Mouse (Mus musculus) cerebellum, adult 8-10 months (tissue): ENCODE measurements around the gene Cfap97d1.

Source experiments
- DNase-seq: peaks from one replicate; pipeline ENCODE4 v3.0.0; 2022

Gene Cfap97d1

DNA sequence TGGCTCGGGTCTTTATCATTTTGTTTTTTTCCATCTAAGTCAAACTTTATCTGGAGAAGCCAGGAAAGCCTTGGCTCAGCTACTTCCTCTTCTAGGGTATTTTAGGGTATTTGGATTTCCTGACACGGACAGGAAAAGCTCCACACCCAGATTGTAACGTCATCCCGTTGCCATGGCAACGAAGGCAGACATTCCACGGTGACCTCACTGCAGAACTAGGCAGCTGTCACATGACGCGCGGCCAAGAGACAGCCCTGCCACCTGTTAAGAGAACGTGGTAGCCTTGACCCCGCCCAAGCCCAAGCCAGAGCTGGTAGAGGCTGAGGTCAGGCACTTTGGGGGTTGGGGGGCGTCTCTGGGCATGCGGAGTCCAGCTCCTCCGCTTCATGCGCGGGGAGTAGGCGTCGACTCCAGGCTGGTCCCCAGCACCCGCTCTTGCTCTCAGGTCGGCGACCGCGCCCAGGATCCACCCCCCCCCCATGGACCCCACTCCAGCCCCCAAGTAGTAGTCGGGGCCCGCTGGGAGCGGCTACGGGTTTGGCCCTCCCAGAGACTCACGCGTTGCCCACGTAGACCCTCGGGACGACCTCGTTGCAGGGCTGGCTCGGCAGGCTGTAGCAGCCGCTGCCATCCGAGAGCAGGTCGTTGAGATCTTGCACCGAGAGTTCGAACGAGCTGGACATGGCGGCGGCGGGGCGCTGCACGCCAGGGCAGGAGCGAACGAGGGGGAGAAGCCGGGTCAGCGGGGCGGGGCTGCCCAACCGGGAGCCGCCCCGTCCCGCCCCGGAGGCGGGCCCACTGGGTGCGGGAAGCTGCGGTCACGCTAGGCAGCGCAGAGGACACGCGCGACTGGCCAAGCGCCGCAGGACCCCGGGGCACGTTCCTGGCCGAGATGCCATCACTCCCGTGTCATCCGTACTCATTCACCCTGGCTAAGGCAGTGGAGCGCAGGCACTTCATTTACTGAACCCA, at the start of gene Cfap97d1:
TSS of gene Cfap97d1 (plus strand) at position 226 of the 972 bp plus-strand sequence.
- DNase-seq = peak; percentile 94

DNA sequence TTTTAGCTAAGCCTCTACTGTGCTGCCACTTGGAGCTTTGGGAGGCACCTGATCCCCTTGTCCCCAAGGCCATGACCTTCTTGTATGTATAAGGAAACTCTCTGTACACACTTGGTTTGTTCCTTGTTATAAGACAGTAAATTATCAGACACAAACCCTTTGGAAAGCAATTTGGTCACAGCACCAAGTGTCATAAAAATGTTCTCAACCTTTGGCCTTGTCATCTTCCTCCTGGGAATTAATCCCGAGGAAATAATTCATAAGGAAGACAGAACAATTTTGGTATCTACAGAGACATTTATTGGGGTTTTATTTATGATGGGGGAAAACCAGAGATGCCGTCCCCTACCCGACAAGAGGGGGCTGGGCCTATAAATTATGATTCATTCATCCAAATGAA, 48.3 kb upstream of the Cfap97d1 start:
- no peak for DNase-seq

DNA sequence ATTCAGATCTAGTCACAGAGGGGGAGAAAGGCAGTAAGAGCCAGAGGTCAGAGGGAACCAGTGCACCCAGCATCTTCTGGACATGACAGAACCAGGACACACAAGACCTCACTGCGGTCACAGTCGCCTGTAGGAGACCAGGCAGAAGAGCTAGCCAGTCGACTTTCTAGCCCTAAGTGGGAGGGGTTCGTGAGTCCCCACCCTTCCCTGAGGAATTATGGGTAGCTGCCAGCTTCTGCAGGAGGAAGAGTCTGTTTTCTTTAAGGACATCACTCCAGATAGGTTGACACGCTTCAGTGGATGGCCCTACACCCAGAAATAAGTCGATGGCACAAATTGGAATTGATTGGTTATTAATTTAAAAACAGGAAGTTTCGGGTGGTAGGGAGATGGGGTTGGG, 47.7 kb upstream of the Cfap97d1 start:
- DNase-seq = no peak

DNA sequence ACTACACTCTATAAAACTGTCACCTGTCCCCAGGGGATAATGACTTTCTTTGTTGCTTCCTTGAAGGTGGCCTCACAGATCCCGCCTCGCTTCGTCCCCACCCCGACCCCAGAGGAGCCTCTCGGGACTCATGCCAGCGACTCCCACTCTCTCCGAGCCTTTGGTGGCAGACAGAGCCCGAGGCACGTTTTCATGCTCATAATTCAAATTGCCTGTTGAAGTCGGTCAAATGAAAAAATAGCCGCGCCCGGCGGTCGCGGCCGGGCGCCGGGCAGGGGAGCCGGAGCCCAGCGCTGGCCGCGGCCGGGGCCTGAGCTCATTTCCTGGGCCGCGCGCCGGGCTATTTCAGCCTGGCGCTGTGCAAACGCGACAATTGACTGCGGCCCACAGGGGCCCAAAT, 47.0 kb upstream of the Cfap97d1 start:
- no peak for DNase-seq

DNA sequence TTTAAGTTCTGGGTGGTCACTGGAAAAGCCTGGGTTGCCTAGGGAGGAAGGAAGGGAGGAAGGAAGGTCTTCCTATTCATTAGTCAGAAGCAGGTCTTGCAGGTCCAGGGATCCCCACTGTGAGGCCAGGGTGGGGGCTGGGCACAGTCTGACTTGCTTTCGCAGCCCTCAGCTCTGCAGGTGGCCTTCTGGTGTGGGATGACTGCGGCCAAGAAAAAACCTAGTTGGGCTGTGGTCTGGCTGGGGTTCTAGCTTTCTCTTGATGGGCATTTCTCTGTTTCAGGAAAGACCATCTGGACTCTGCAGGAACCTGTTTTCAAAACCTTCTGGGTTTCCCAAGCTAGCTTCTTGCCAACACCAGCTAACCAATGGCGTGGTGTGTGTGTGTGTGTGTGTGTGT, 41.0 kb upstream of the Cfap97d1 start:
- peak; percentile 88 for DNase-seq

DNA sequence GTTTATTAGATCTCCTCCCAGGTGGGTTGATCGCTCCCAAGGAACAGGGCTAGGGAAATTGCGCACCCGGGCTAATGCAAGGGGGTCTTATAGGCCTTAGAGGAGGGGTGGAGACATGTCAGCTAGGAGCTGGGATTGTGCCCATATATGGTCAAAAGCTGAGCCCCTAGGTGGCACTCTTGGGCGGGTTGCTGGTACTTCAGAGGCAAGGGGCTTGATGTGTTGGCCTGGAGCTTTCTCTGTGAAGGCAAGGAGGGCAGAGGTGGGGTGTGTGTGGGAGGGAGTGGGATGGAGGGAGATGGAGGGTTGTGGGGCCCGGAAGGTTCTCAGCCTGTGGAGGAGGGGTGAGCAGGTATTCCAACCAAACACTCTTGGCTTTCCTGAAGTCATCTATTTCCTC, 37.6 kb upstream of the Cfap97d1 start:
- no peak for DNase-seq

DNA sequence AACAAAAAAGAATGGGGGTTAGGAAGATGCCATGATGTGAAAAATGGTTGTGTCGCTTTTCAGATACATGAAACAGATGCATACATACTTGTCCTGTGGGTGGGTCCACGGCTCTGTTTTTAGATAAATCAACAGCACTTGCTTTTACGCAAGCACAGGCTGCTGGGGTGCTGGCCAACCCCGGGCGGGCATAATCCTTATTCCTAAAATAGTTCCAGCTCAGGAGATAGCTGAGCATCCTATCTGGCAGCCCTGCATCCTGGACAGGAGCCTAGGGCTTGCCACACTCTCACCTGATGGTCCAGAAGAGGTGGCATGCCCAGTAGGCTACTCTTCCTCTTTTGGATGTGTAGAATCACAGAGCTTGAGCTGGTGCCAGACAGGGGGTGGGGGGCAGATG, 34.1 kb upstream of the Cfap97d1 start:
- DNase-seq = no peak

DNA sequence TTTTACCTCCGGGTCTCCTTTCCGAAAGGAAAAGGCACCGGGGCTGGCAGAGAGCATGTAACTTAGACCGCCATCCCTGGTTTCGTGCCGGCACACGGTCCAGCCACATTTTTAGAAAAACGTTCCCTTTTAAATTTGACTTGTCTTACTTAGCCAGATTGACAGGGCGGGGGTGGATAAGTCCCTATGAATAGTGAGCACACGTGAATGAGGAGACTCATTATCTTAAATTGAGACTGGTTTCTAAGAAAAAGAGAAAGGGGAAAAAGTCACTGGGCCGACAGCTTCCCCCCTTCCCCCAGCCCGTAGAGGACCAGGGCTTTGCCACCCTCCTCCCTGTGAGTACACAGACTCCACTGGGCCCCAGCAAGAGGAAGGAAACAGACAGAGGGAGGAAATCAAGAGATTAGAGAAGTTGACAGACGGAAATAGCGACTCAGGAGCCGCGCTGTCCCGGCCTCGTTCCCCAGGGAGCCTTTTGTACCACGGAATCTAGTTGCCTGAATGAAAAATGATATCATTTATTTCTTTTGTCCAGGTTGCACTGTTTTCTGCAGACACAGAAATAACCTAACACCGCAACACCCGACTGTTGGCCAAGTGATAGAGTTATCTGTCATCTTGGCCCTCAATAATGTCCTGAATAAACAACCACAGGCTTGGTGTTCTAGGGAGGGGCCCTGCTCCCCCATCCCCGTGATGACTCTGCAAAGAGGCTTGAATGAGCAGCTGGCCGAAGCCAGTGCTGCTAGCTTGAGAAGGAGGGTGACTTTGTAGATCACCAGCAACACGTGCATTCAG, 31.3 kb upstream of the Cfap97d1 start:
- DNase-seq = no peak

DNA sequence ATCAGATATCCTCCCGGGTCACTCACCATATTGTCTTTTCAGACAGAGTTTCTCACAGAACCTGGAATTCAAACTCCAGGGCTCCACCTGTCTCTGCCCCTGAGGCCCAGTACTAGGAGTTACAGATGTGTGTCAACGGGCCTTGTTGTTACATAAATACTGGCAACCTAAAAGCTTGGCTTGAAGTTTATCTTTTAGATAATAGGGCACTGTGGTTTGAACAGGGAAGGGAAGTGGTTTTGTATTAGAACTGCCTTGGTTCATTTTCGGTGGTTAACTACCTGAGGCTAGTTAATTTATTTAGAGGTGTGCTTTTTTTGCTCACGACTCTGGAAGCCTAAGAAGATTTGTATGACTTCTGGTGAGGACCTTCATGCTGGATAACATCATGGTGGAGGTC, 30.6 kb upstream of the Cfap97d1 start:
- no peak for DNase-seq

DNA sequence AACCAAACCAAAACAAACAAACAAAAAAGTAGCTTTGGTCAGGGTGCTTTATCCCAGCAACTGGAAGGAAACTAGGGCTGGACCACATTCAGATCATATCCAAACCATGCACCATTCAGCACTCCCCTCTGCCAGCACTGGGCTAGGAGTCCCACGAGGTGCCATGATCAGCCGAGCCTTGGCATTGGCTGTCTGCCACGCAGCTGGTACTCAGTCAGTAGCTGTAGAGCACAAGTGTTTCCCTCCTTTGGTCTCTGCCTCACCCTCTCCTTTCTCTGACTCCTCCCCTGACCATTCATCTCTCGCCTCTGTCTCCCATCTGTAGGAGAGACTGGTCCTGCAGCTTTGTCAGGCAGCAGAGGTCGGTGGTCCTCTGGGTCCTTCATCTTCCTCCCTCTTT, 26.6 kb upstream of the Cfap97d1 start:
- no peak for DNase-seq

DNA sequence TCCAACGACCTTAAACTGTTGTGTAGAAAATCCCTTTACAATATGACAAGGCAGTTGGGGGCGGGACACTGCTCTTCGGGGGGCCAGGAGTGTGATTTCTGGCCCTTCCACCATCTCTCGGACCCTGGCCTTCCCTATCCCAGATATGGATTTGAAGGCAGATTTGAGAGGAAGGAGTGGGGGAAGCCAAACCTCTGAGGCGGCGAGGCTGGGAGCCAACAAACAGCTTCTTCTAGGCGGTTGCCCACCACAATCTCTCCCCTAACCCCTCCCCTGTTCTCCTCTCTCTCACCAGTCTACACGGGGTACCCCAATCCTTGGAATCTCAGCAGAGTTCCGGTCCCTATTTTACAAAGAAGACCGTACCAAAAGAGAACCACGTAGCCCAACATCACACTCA, 21.0 kb upstream of the Cfap97d1 start:
- no peak for DNase-seq

DNA sequence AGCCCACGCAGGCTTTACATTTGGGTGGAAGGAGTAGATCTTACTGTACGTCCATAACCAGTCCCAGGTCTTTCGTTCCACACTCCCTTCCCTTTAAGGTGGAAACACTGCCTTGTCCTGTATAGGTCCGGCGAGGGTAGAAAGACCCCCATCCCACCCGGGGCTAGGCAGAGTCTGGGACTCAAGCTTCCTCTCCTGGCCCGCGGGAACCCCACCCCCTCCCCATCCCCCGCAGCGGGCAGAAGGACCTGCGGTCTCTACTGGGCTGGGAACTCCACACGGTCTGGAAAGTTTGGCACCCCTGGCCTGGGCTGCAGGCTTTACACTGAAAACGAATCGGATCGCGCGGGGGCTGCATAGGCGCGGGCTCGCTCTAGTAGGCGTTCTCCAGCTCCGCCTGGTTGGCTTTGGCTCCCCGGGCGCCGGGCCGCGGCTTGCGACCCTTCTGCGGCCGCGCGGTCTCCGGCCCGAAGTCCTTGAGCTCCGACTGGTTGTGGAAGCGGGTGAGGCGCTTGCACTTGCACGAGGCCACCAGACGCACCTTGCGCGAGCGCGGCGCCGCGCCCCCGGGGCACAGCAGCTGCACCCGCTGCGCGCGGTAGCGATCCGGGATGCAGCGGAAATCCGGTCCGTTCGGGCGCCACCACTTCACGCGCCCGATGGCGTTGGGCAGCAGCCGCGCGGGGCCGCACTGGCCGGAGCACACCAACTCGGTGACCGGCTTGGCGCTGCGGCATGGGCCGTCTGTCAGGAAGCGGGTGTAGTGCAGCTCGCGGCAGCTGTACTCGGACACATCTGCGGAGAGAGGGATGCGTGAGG, 20.4 kb upstream of the Cfap97d1 start:
- no peak for DNase-seq

DNA sequence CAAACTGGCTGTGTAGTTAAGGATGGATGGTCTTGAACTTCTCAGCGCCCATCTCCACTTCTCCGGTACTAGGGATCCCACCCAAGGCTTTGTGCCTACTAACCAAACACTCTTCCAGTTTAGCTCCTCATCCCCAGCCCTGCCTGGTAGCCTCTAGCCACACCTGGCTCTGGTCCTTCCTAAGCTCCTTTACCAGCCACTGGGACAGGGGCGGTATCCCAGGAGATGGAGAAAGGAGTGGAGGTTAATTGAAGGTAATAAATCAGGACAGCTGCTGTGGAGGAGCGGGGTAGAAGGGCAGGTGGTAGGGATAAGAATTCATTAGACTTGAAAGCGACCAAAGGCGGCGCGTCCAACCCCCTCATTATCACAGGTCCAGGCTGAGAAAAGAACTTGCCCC, 19.4 kb upstream of the Cfap97d1 start:
- DNase-seq = no peak

DNA sequence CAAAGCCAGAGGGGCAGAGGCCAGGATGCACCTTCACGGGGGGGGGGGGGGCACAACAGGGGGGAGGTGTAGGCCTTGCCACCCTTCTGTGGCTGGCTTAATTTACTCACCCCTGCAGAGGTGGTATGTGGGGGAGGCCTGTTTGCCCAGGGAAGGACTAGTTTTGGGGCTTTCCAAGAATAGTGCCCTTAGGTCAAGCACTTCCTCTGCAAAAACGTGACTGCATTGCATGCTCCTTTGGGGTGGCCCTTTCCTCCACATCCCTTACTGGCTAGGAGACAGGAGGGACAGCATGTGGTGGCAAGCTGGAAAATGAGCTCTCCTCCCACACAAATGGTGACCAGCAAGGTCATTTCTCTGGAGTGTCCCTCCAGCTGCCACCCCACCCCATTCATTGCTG, 18.5 kb upstream of the Cfap97d1 start:
- no peak for DNase-seq

DNA sequence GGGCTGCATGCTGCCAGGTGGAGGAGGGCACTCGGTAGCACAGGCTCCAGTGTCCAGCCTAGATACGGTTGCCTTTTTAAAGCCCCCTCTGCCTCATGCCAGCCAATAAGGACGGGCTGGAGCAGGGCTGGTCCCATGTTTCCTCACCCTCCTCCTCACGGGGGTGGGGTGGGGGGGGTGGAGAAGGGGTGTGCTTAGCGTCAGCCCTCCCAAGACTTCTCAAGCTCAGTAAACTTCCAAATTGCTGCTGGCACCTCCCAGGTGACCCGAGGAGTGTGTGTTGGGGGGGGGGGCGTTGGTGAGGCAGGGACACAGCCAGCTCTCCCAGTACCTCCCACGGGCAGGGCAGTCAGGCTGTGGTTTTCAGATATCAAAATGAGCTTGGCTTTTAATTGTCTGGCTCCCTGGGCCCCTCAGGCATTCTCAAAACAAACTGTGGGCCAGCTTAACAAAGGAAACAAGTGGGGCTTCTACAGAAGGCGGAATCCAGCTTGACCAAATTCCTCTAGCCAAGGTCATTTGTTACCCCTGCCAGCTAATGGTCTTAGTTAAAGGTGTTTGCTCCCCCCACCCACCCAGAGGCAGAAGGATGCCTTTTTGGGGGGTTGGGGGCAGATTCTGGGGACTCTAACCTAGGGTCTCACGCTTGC, 17.0 kb upstream of the Cfap97d1 start, which contains the start of gene Sost:
TSS of gene Sost (minus strand) at position 51 of the 650 bp plus-strand sequence.
- no peak for DNase-seq

DNA sequence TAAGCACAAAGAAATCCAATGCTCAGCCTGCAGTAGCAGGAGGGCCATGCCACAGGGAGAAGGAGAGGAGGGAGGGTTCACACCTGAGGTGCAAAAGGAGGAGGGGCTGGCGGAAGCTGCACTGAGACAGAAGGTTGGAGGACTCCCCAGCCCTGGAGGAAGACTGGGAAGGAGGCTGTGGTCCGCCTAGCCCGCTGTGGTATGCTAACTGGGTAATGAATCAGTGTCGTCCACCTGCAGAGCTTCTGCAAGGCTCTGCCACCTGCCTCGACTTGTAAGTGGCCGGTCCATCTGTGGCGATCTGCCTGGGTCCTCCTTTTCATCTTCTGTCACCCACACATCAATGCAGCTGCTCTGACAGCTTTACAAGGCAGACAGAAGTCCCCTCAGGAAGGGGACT, 15.8 kb upstream of the Cfap97d1 start:
- no peak for DNase-seq

DNA sequence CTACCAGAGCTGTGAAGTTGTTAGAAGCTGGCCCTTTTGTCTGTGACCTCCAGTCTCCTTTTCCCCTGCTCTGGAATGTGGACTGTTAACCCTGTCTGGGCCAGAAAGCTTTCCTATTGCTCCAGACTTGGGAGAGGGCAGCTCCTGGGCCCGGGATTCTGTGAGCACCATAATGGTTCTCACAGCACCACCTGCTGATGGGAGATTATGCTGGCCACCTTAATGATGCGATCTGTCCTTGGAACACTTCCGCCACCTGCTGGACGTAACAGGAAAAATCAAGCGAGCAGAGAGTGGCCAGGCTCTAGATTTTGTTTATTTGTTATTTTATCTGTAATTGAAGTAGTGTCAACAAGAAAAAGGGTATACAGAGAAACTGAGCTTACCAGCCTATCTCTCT, 15.3 kb upstream of the Cfap97d1 start:
- DNase-seq = peak; percentile 85

DNA sequence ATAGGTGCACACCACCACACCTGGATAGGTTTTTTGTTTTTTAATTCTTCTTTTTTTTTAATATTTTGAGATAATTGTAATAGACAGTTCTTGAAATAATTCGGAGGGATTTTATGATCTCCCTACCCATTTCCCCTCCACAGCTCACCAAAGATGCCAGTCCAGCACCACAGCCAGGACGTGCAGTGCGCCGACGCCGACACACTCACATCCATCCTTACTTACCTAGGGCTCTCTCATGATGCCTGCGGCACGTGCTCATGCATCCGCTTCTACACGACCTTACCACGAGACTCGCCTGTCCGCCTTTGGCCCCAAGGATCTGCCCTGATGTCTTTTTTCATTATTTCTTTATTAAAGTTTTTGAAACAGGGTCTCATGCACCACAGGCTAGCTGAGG, 14.2 kb upstream of the Cfap97d1 start:
- DNase-seq = no peak

DNA sequence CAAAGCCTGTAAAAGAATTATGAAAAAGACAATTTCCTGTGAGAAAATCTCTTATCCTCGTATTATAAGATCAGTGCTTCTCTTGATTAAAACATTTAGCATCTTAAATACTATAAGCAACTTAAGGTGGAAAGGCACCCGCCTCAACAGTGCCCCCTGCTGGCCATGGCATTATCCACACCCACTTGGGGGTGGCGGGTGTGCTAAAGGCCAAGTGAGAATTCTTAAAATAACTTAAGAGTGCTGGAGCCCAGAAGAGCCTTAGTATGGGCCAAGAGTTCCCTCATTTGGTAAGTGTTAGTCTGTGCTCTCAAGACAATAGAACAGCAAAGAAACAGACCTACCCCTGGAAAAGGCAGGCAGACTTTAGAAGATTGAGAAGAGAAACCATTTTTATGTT, 12.7 kb upstream of the Cfap97d1 start:
- no peak for DNase-seq

DNA sequence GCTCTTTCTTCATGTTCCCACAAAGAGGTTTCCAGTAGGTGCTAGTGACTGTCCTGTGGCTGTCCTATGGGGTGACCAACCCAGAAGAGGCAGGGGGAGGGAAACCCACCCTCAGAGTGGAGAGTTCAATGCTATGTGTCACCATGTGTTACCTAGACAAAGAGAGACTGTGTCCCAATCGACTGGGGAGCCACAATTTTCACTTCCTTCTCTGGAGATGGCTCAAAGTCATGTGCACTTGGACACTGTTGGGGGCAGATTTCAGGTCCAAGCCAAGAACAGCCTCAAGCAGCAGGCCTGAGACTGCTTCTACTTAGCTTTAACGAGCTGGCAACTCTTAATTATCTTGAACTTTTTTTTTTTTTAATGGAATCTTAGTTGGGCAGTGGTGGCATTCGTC, 12.0 kb upstream of the Cfap97d1 start:
- DNase-seq = no peak

DNA sequence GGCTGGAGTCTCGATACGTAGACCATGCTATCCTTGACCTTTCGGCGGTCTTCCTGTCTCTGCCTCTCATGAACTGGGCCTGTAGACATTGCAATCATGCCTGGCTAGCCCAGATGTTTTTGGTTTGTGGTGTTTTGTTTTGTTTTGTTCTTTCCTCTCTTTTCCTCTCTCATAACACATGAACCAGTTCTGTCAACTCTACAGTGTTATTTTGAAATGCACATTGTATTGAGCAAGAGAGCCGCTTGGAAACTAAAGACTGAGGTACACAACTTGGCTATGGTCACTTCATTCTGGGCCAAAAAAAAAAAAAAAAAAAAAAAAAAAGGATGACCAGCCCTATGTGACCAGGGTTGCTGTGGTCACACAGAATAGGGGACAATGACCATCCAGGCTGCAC, 11.4 kb upstream of the Cfap97d1 start:
- DNase-seq = no peak

DNA sequence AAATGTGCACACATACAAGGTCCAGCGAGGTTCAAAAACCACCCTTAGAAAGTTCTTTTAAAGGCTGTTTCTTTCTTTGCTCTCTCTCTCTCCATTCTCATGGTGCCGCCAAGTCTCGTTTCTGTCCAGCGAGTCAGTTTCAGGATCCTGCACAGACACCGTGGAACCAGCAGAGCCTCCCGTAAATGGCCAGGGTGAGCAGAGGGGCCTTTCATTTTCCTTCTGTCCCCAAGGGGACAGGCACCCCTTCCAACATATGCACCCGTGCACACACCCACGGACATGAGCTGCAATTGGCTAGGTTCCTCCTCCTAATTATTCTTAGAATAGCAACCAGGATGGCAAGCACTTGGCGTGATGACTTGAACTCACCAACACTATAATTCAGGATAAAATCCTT, 10.6 kb upstream of the Cfap97d1 start:
- no peak for DNase-seq

DNA sequence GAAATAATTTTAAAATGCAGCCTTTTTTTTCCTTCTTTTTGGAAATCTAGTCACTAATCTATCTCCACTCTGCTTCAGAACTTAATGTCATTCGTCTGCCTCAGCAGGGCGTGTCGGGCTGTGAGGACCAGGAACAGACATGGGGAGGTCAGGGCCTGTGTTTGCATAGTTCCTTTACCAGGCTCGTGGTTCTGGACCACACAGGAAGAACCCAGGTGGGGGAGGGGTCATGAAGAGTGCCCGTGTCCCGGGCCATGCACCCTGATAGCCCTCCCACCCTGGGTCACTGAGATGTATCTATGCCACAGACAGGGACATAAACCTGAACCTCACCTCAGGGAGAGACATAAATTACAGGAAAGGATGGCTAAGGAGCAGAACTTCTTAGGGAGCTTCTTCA, 9.9 kb upstream of the Cfap97d1 start:
- no peak for DNase-seq
